Mouse (Mus musculus) neural tube, embryonic 11.5 days (tissue): ENCODE data around the gene Krtap13-1. TPM values are rescaled to one million over a fixed set of nuclear protein-coding genes. Genes with fewer than 3 reads are reported as not detected.

Experiments used
- ATAC-seq: fragments of 200-750 bp; cut with Nextera tagmentation; 2 replicates; pipeline ENCODE4 v1.8.0; 2017; ENCODE audit warnings: moderate number of reproducible peaks, mild to moderate bottlenecking, moderate TSS enrichment, moderate library complexity; ENCODE audit not compliant: insufficient read depth, low FRiP score, low TSS enrichment
- DNase-seq: peaks from one replicate; pipeline ENCODE4 v3.0.0-alpha.2; 2015; ENCODE audit warnings: low spot score
- H3K27ac ChIP-seq: fragments of 300-500 bp; sonication (generic); 2 replicates; pipeline ENCODE4 v1.5.1; 2014; ENCODE audit warnings: low read depth, mild to moderate bottlenecking, low read length
- H3K27me3 ChIP-seq: fragments of 300-500 bp; sonication (generic); 2 replicates; pipeline ENCODE4 v1.6.1; 2014; ENCODE audit warnings: mild to moderate bottlenecking, low read length, mixed read lengths; ENCODE audit not compliant: control insufficient read depth, insufficient read depth
- H3K36me3 ChIP-seq: fragments of 300-500 bp; sonication (generic); 2 replicates; pipeline ENCODE4 v1.6.1; 2014; ENCODE audit warnings: mild to moderate bottlenecking, low read length, moderate library complexity, mixed read lengths; ENCODE audit not compliant: control insufficient read depth, insufficient read depth
- H3K4me1 ChIP-seq: fragments of 300-500 bp; sonication (generic); 2 replicates; pipeline ENCODE4 v1.6.1; 2014; ENCODE audit warnings: low read length, mixed read lengths; ENCODE audit not compliant: control insufficient read depth, insufficient read depth
- H3K4me2 ChIP-seq: fragments of 300-500 bp; sonication (generic); 2 replicates; pipeline ENCODE4 v1.6.1; 2014; ENCODE audit warnings: low read depth, mild to moderate bottlenecking, moderate library complexity
- H3K4me3 ChIP-seq: fragments of 300-500 bp; sonication (generic); 2 replicates; pipeline ENCODE4 v1.5.1; 2014; ENCODE audit warnings: low read depth, low read length
- H3K9ac ChIP-seq: fragments of 300-500 bp; sonication (generic); 2 replicates; pipeline ENCODE4 v1.6.1; 2014; ENCODE audit warnings: mild to moderate bottlenecking, low read length
- H3K9me3 ChIP-seq: fragments of 300-500 bp; sonication (generic); 2 replicates; pipeline ENCODE4 v1.6.1; 2016; ENCODE audit warnings: low read length; ENCODE audit not compliant: control insufficient read depth
- WGBS: fragments of 180-500 bp; shearing (Covaris S2); extraction: QIAGEN DNeasy Blood & Tissue Kit; methylation state at CpG from one replicate; pipeline ENCODE4 v1.1.7; 2014; 5-methylcytosine and 5-hydroxymethylcytosine counted together
- polyA plus RNA-seq: library from polyadenylated mRNA; unstranded; fragments of >200 nt; fragmentation: Nextera tagmentation; extraction: Ambion mirVana; gene quantifications from 2 replicates; pipeline ENCODE4 v1.2.1, GENCODE M21; 2014

Gene Krtap13-1
- not detected in 2 replicates for polyA plus RNA-seq

- no peak for ATAC-seq
These were observed at the start of gene Krtap13-1 for GRCm38 (mm10) chr16:88728812-88729275. Krtap13-1 (plus strand) TSS chr16:88728862.

GRCm38 (mm10) chr16:88679099-88679498 is 49.6 kb upstream of the Krtap13-1 start:
- Histone ChIP-seq H3K4me1 (no peaks in the 10 kb centered on the region), H3K27ac (no peak overlapping the region), H3K9ac (no peak overlapping the region), H3K27me3 (no peaks in the 10 kb centered on the region), H3K4me2 (no peak overlapping the region), H3K4me3 (no peak overlapping the region), H3K36me3 (no peaks in the 10 kb centered on the region), H3K9me3 (no peaks in the 10 kb centered on the region)
- 86% methylated on average over 6 of the region's 6 CpGs for WGBS
- ATAC-seq (no peak), DNase-seq (no peak)

More at GRCm38 (mm10) chr16:88728812-88729275, at the start of gene Krtap13-1:
- 90% methylated on average over 4 of the region's 4 CpGs for WGBS
- Histone ChIP-seq H3K9me3 (no peaks in the 10 kb centered on the region), H3K4me3 (no peak within 1 kb of the TSS), H3K36me3 (no peaks in the 10 kb centered on the region), H3K9ac (no peak within 1 kb of the TSS), H3K27ac (no peak within 1 kb of the TSS), H3K27me3 (no peaks in the 10 kb centered on the region), H3K4me2 (no peak within 1 kb of the TSS), H3K4me1 (no peaks in the 10 kb centered on the region)
- no peak for DNase-seq

GRCm38 (mm10) chr16:88681282-88681681 is 47.4 kb upstream of the Krtap13-1 start:
- H3K36me3 ChIP-seq: no peaks in the 10 kb centered on the region
- H3K4me1 ChIP-seq: no peaks in the 10 kb centered on the region
- WGBS: 40% methylated on average over 2 of the region's 2 CpGs
- DNase-seq (no peak), ATAC-seq (no peak)
- H3K27ac ChIP-seq: no peak overlapping the region
- H3K9me3 ChIP-seq: no peaks in the 10 kb centered on the region
- H3K4me2 ChIP-seq: no peak overlapping the region
- no peak overlapping the region for H3K9ac ChIP-seq
- H3K4me3 ChIP-seq: no peak overlapping the region
- H3K27me3 ChIP-seq: no peaks in the 10 kb centered on the region

GRCm38 (mm10) chr16:88696256-88696655 is 32.4 kb upstream of the Krtap13-1 start:
- H3K4me2 ChIP-seq: no peak overlapping the region
- no peaks in the 10 kb centered on the region for H3K9me3 ChIP-seq
- ATAC-seq (no peak), DNase-seq (no peak)
- no peak overlapping the region for H3K9ac ChIP-seq
- H3K36me3 ChIP-seq: no peaks in the 10 kb centered on the region
- WGBS: 73% methylated on average over 4 of the region's 4 CpGs
- H3K4me1 ChIP-seq: no peaks in the 10 kb centered on the region
- H3K27me3 ChIP-seq: no peaks in the 10 kb centered on the region
- no peak overlapping the region for H3K27ac ChIP-seq
- no peak overlapping the region for H3K4me3 ChIP-seq

GRCm38 (mm10) chr16:88701072-88701864 is 27.4 kb upstream of the Krtap13-1 start:
- DNase-seq: no peak
- H3K27ac ChIP-seq: no peak overlapping the region
- 61% methylated on average over 4 of the region's 4 CpGs for WGBS
- H3K4me1 ChIP-seq: no peaks in the 10 kb centered on the region
- H3K9ac ChIP-seq: no peak overlapping the region
- ATAC-seq: no peak
- H3K9me3 ChIP-seq: no peaks in the 10 kb centered on the region
- H3K27me3 ChIP-seq: no peaks in the 10 kb centered on the region
- no peak overlapping the region for H3K4me2 ChIP-seq
- no peaks in the 10 kb centered on the region for H3K36me3 ChIP-seq
- H3K4me3 ChIP-seq: no peak overlapping the region

- H3K4me3 ChIP-seq: no peak within 1 kb of the TSS
- H3K4me1 ChIP-seq: no peaks in the 10 kb centered on the region
- DNase-seq (no peak), ATAC-seq (no peak)
- no peaks in the 10 kb centered on the region for H3K27me3 ChIP-seq
- H3K36me3 ChIP-seq: no peaks in the 10 kb centered on the region
- H3K4me2 ChIP-seq: no peak within 1 kb of the TSS
- WGBS: 89% methylated on average over 10 of the region's 10 CpGs
- H3K9ac ChIP-seq: no peak within 1 kb of the TSS
- H3K9me3 ChIP-seq: no peaks in the 10 kb centered on the region
- no peak within 1 kb of the TSS for H3K27ac ChIP-seq
These were observed 21.1 kb upstream of the Krtap13-1 start, which contains the start of gene 2310061N02Rik for GRCm38 (mm10) chr16:88707496-88708012. 2310061N02Rik (minus strand) TSS chr16:88707962.

GRCm38 (mm10) chr16:88710757-88711156 is 17.9 kb upstream of the Krtap13-1 start:
- no peak overlapping the region for H3K27ac ChIP-seq
- no peak for ATAC-seq
- DNase-seq: no peak
- H3K36me3 ChIP-seq: no peaks in the 10 kb centered on the region
- no peak overlapping the region for H3K9ac ChIP-seq
- 85% methylated on average over 4 of the region's 4 CpGs for WGBS
- no peak overlapping the region for H3K4me3 ChIP-seq
- H3K4me1 ChIP-seq: no peaks in the 10 kb centered on the region
- no peaks in the 10 kb centered on the region for H3K9me3 ChIP-seq
- no peak overlapping the region for H3K4me2 ChIP-seq
- no peaks in the 10 kb centered on the region for H3K27me3 ChIP-seq

- H3K27me3 ChIP-seq: no peaks in the 10 kb centered on the region
- H3K36me3 ChIP-seq: no peaks in the 10 kb centered on the region
- DNase-seq (no peak), ATAC-seq (no peak)
- WGBS: 91% methylated on average over 6 of the region's 6 CpGs
- H3K4me3 ChIP-seq: no peak overlapping the region
- no peaks in the 10 kb centered on the region for H3K9me3 ChIP-seq
- no peak overlapping the region for H3K9ac ChIP-seq
- no peaks in the 10 kb centered on the region for H3K4me1 ChIP-seq
- no peak overlapping the region for H3K4me2 ChIP-seq
- no peak overlapping the region for H3K27ac ChIP-seq
These were observed 17.4 kb upstream of the Krtap13-1 start for GRCm38 (mm10) chr16:88711245-88711644.

- Histone ChIP-seq H3K4me3 (no peak overlapping the region), H3K4me1 (no peaks in the 10 kb centered on the region), H3K4me2 (no peak overlapping the region), H3K27me3 (no peaks in the 10 kb centered on the region), H3K27ac (no peak overlapping the region), H3K9me3 (no peaks in the 10 kb centered on the region), H3K36me3 (no peaks in the 10 kb centered on the region), H3K9ac (no peak overlapping the region)
- DNase-seq: no peak
- no peak for ATAC-seq
These were observed 12.1 kb upstream of the Krtap13-1 start for GRCm38 (mm10) chr16:88716549-88716948.
